Mouse (Mus musculus) ES-E14 (cell line): ENCODE measurements at regions not wholly inside any gene's neighbourhood (a gene's known extent, or its start where the extent isn't known, plus 50 kb on each side); places are given as distances from the start of the nearest gene placed in this dataset.

ENCODE experiments used
- DNase-seq: peaks from one replicate; pipeline ENCODE4 v3.0.0-alpha.2; 2013; ENCODE audit warnings: low read depth, low spot score
- H3K27ac ChIP-seq: 2 replicates; pipeline ENCODE4 v1.5.1; 2012; ENCODE audit warnings: low read depth, mild to moderate bottlenecking, low read length, moderate library complexity, mixed read lengths; ENCODE audit not compliant: poor library complexity, insufficient read depth, severe bottlenecking
- H3K36me3 ChIP-seq: 2 replicates; pipeline ENCODE4 v1.6.1; 2012; ENCODE audit warnings: mild to moderate bottlenecking, low read length, moderate library complexity, mixed read lengths; ENCODE audit not compliant: control insufficient read depth, poor library complexity, insufficient read depth, severe bottlenecking
- H3K4me1 ChIP-seq, 2 experiments: fragments of 150-350 bp in 1 of 2; sonication (generic) in 1 of 2; 2 replicates each; pipeline ENCODE4 v1.6.1; 2012; ENCODE audit warnings: low read length in 2 of 2, mild to moderate bottlenecking in 1 of 2, mixed read lengths in 1 of 2; ENCODE audit not compliant: control insufficient read depth in 2 of 2, insufficient read depth in 2 of 2, poor library complexity in 1 of 2
- H3K4me3 ChIP-seq, 2 experiments: fragments of 150-350 bp in 1 of 2; sonication (generic) in 1 of 2; 2 replicates each; pipeline ENCODE4 v1.5.1; 2012; ENCODE audit warnings: low read length in 2 of 2, low read depth in 1 of 2, mild to moderate bottlenecking in 1 of 2, mixed read lengths in 1 of 2; ENCODE audit not compliant: insufficient read depth in 1 of 2, poor library complexity in 1 of 2, severe bottlenecking in 1 of 2
- H3K9ac ChIP-seq: 2 replicates; pipeline ENCODE4 v1.6.1; 2012; ENCODE audit warnings: low read depth, mild to moderate bottlenecking, low read length, mixed read lengths; ENCODE audit not compliant: poor library complexity, insufficient read depth, severe bottlenecking
- H3K9me3 ChIP-seq: fragments of 150-350 bp; sonication (generic); 2 replicates; pipeline ENCODE4 v1.6.1; 2012; ENCODE audit warnings: low read depth, mild to moderate bottlenecking, low read length; ENCODE audit not compliant: control insufficient read depth, insufficient read depth
- CHD2 ChIP-seq: IDR thresholded peaks from 2 replicates; pipeline ENCODE4 v1.6.1; 2014; ENCODE audit warnings: mild to moderate bottlenecking, low read depth, low read length, inconsistent platforms
- HCFC1 ChIP-seq: IDR thresholded peaks from 2 replicates; pipeline ENCODE4 v1.6.1; 2012; ENCODE audit warnings: low read length, inconsistent platforms, borderline replicate concordance; ENCODE audit not compliant: insufficient read depth
- MAFK ChIP-seq: IDR thresholded peaks from 2 replicates; pipeline ENCODE4 v1.6.1; 2014; ENCODE audit warnings: mild to moderate bottlenecking, low read depth, low read length, inconsistent platforms; ENCODE audit not compliant: insufficient read depth
- ZC3H11A ChIP-seq: IDR thresholded peaks from 2 replicates; pipeline ENCODE4 v1.6.1; 2012; ENCODE audit warnings: low read depth, mild to moderate bottlenecking, inconsistent platforms, low read length, borderline replicate concordance
- ZNF384 ChIP-seq: IDR thresholded peaks from 2 replicates; pipeline ENCODE4 v1.6.1; 2012; ENCODE audit warnings: low read depth, low read length, inconsistent platforms
- in situ Hi-C, 2 experiments: fragments of 600-800 bp; cut with MboI; formaldehyde crosslinking; loops; one replicate each; pipeline ENCODE4 v1.15.1; 2025; ENCODE audit warnings: low sequenced_read_pairs in 2 of 2, inconsistent platforms in 1 of 2; ENCODE audit not compliant: unreplicated experiment in 2 of 2

GRCm38 (mm10) chr1:42755958-42756357 is 60.4 kb downstream of the Pou3f3 start:
- in situ Hi-C loops = no loop called here
- TF ChIP-seq MAFK (no peak), CHD2 (no peak), ZNF384 (no peak), ZC3H11A (no peak), HCFC1 (no peak)
- Histone ChIP-seq H3K36me3 (no peaks in the 10 kb centered on the region), H3K9me3 (no peaks in the 10 kb centered on the region), H3K4me3 (no peak overlapping the region), H3K9ac (no peak overlapping the region), H3K4me1 (no peaks in the 10 kb centered on the region), H3K27ac (no peak overlapping the region)
- no peak for DNase-seq

GRCm38 (mm10) chr1:42756497-42756896 is 60.9 kb downstream of the Pou3f3 start:
- Histone ChIP-seq H3K27ac (no peak overlapping the region), H3K9ac (no peak overlapping the region), H3K36me3 (no peaks in the 10 kb centered on the region), H3K4me1 (no peaks in the 10 kb centered on the region), H3K4me3 (no peak overlapping the region), H3K9me3 (no peaks in the 10 kb centered on the region)
- DNase-seq = no peak
- in situ Hi-C loops = no loop called here
- no peak for TF ChIP-seq MAFK

GRCm38 (mm10) chr1:42763447-42763846 is 67.9 kb downstream of the Pou3f3 start:
- Histone ChIP-seq H3K9me3 (no peaks in the 10 kb centered on the region), H3K4me3 (no peak overlapping the region), H3K4me1 (no peaks in the 10 kb centered on the region), H3K27ac (no peak overlapping the region), H3K9ac (no peak overlapping the region), H3K36me3 (no peaks in the 10 kb centered on the region)
- in situ Hi-C loops = no loop called here
- no peak for DNase-seq
- TF ChIP-seq CHD2 = no peak
- TF ChIP-seq MAFK = no peak
- no peak for TF ChIP-seq ZC3H11A
- TF ChIP-seq HCFC1 = no peak
- no peak for TF ChIP-seq ZNF384

- DNase-seq = no peak
- in situ Hi-C loops = no loop called here
- Histone ChIP-seq H3K9me3 (no peaks in the 10 kb centered on the region), H3K27ac (no peak overlapping the region), H3K4me1 (no peaks in the 10 kb centered on the region), H3K4me3 (no peak overlapping the region), H3K9ac (no peak overlapping the region), H3K36me3 (no peaks in the 10 kb centered on the region)
- no peak for TF ChIP-seq HCFC1
These were observed 68.5 kb downstream of the Pou3f3 start for GRCm38 (mm10) chr1:42764048-42764447.

GRCm38 (mm10) chr1:42770085-42770484 is 74.5 kb downstream of the Pou3f3 start:
- DNase-seq = no peak
- Histone ChIP-seq H3K36me3 (no peaks in the 10 kb centered on the region), H3K9ac (no peak overlapping the region), H3K4me3 (no peak overlapping the region), H3K9me3 (no peaks in the 10 kb centered on the region), H3K27ac (no peak overlapping the region), H3K4me1 (no peaks in the 10 kb centered on the region)
- no peak for TF ChIP-seq ZNF384
- no peak for TF ChIP-seq ZC3H11A
- no peak for TF ChIP-seq MAFK
- TF ChIP-seq CHD2 = no peak
- in situ Hi-C loops = no loop called here

- TF ChIP-seq HCFC1 = no peak
- no peak for TF ChIP-seq MAFK
- TF ChIP-seq CHD2 = no peak
- TF ChIP-seq ZC3H11A = no peak
- no peak for TF ChIP-seq ZNF384
- DNase-seq = no peak
- Histone ChIP-seq H3K4me1 (no peaks in the 10 kb centered on the region), H3K4me3 (no peak overlapping the region), H3K9ac (no peak overlapping the region), H3K9me3 (no peaks in the 10 kb centered on the region), H3K36me3 (no peaks in the 10 kb centered on the region), H3K27ac (no peak overlapping the region)
- in situ Hi-C loops = no loop called here
These were observed 76.4 kb downstream of the Pou3f3 start for GRCm38 (mm10) chr1:42772000-42772399.
